Mouse (Mus musculus): ENCODE results near the gene Rangap1. TPM values are rescaled to one million over a fixed set of nuclear protein-coding genes. Genes with fewer than 3 reads are reported as not detected.

Rangap1 gene
- polyA plus RNA-seq (2014; fragmentation: Illumina TruSeq; extraction: RNeasy Lipid Tissue Mini Kit (QIAGEN cat#74804); ENCODE audit: insufficient read depth, low read depth, low replicate concordance): 25.6 TPM

DNA sequence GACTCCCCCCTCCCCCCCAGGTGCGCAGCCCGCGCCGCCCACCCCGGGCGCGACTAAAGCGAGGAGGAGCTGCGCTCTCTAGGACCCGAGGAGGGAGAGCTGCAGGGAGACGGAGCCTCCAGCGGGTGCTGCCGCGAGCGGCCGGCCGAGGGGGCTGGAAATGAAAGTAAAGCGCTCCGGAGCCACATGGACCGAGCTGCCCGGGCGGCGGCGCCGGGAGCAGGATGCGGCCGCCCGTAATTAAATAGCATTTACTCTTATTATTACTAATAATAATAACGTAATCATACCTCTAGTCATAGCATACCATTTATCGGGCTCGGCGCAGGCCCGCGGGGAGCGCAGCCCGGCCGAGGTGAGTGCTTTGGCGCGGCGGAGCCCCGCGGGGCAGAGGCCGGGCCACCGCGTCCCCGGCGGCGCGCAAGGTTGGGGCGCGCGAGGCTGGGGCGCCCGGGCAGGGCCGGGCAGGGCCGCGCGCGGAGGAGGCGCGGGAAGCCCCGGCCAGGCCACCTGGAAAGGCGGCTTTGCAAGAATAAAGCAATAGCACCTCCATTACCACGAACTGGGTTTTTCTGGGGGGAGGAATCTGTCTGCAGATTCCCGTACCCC is at the start of gene Rangap1, which contains the start of gene Zc3h7b:
Rangap1 (minus strand) TSS at position 539 of the 609 bp plus-strand sequence.
Zc3h7b (plus strand) TSS at position 66 of the 609 bp plus-strand sequence.

DNA sequence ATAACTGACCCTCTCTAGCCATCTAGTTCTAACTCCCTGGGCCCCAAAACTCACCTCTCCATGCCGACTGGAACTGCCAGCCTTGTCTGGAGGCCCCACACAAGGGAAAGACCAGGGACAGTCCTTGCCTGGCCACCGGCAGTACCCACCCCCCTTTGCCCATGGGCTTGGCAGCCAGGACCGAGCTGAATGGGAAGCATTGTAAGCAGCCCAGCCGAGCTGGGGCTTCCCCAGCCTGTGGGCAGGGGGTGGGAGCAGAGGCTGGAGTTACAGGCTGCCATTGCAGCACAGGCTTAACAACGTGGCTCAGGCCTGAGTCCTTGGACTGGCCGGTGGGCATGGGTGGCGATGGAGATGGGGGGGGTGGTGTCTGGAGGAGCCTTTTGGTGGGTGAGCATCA is 48.2 kb downstream of the Rangap1 start, which contains the start of gene Chadl:
Chadl (minus strand) TSS at position 113 of the 400 bp plus-strand sequence.

DNA sequence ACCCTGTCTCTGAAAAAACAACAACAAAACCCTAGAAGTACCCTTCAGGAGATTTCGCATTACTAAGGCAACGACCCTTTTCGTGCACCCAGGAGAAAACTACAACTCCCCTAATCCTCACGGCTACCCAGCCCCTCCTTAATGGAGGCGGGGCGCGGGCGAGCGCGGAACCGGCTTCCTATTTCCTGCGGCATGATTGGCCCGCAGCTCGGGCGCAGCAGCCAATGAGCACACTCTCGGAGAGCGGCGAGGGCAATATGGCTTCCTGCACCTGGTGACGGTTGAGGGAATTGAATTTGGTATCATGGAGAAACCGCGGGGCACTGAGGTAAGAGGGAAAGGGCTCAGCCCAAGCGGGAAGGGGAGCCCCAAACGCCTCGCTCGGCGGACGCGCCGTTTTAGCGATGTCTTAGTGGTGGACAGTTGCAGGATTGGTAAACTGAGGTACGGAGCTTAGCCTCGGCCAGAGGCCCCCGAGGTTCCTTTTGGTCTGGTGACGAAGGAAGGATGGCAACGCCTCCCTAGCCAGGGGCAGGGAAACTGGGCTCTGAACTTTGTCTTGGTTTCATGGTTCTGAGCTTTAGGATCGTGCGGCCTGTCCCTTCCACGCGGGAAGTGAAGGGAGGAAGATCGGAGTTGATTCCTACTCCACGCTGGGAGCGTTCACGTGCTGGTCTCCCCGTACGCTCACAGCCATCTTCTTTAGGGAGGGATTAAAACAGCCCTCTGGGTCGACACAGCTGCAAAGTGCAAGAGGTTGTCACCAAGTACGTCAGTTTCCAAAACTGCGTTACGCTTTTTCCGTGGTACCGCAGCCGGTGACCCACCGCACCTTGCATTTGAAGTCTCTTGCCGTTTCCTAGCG is 81.4 kb downstream of the Rangap1 start, which contains the start of gene L3mbtl2:
L3mbtl2 (plus strand) TSS at position 193 of the 865 bp plus-strand sequence.

Other genes with a start within 250 kb of the Rangap1 start
- 7.2 TPM for gene Ep300, start 160.2 kb downstream of the Rangap1 start, polyA plus RNA-seq (2014; fragmentation: Illumina TruSeq; extraction: RNeasy Lipid Tissue Mini Kit (QIAGEN cat#74804); ENCODE audit: insufficient read depth, low read depth, low replicate concordance)
- 8.0 TPM for gene L3mbtl2, start 81.6 kb downstream of the Rangap1 start, polyA plus RNA-seq (2014; fragmentation: Illumina TruSeq; extraction: RNeasy Lipid Tissue Mini Kit (QIAGEN cat#74804); ENCODE audit: insufficient read depth, low read depth, low replicate concordance)
- 1.7 TPM for gene Chadl, start 48.2 kb downstream of the Rangap1 start, polyA plus RNA-seq (2014; fragmentation: Illumina TruSeq; extraction: RNeasy Lipid Tissue Mini Kit (QIAGEN cat#74804); ENCODE audit: insufficient read depth, low read depth, low replicate concordance)
- gene Zc3h7b, start 473 bp downstream of the Rangap1 start, polyA plus RNA-seq (2014; fragmentation: Illumina TruSeq; extraction: RNeasy Lipid Tissue Mini Kit (QIAGEN cat#74804); ENCODE audit: insufficient read depth, low read depth, low replicate concordance): 18.3 TPM
- 35.0 TPM for gene Tef, start 56.9 kb upstream of the Rangap1 start, polyA plus RNA-seq (2014; fragmentation: Illumina TruSeq; extraction: RNeasy Lipid Tissue Mini Kit (QIAGEN cat#74804); ENCODE audit: insufficient read depth, low read depth, low replicate concordance)
- gene Tob2, start 113.3 kb upstream of the Rangap1 start, polyA plus RNA-seq (2014; fragmentation: Illumina TruSeq; extraction: RNeasy Lipid Tissue Mini Kit (QIAGEN cat#74804); ENCODE audit: insufficient read depth, low read depth, low replicate concordance): 12.8 TPM
- gene Phf5a, start 126.4 kb upstream of the Rangap1 start, polyA plus RNA-seq (2014; fragmentation: Illumina TruSeq; extraction: RNeasy Lipid Tissue Mini Kit (QIAGEN cat#74804); ENCODE audit: insufficient read depth, low read depth, low replicate concordance): 55.8 TPM
- 86.1 TPM for gene Aco2, start 126.8 kb upstream of the Rangap1 start, polyA plus RNA-seq (2014; fragmentation: Illumina TruSeq; extraction: RNeasy Lipid Tissue Mini Kit (QIAGEN cat#74804); ENCODE audit: insufficient read depth, low read depth, low replicate concordance)
- gene Polr3h, start 180.7 kb upstream of the Rangap1 start, polyA plus RNA-seq (2014; fragmentation: Illumina TruSeq; extraction: RNeasy Lipid Tissue Mini Kit (QIAGEN cat#74804); ENCODE audit: insufficient read depth, low read depth, low replicate concordance): 10.8 TPM
- 3.1 TPM for gene Csdc2, start 191.2 kb upstream of the Rangap1 start, polyA plus RNA-seq (2014; fragmentation: Illumina TruSeq; extraction: RNeasy Lipid Tissue Mini Kit (QIAGEN cat#74804); ENCODE audit: insufficient read depth, low read depth, low replicate concordance)
- gene Pmm1, start 215.4 kb upstream of the Rangap1 start, polyA plus RNA-seq (2014; fragmentation: Illumina TruSeq; extraction: RNeasy Lipid Tissue Mini Kit (QIAGEN cat#74804); ENCODE audit: insufficient read depth, low read depth, low replicate concordance): 27.0 TPM
- gene 1700029P11Rik, start 235.0 kb upstream of the Rangap1 start, polyA plus RNA-seq (2014; fragmentation: Illumina TruSeq; extraction: RNeasy Lipid Tissue Mini Kit (QIAGEN cat#74804); ENCODE audit: insufficient read depth, low read depth, low replicate concordance): not detected
- 16.5 TPM for gene Xrcc6, start 242.3 kb upstream of the Rangap1 start, polyA plus RNA-seq (2014; fragmentation: Illumina TruSeq; extraction: RNeasy Lipid Tissue Mini Kit (QIAGEN cat#74804); ENCODE audit: insufficient read depth, low read depth, low replicate concordance)